Mouse (Mus musculus): ENCODE measurements around the gene St6gal1. TPM values are rescaled to one million over a fixed set of nuclear protein-coding genes. Genes with fewer than 3 reads are reported as not detected.
A peak's percentile ranks its signal among the peaks of the same experiment; 100 is the strongest.

Gene St6gal1
- polyA plus RNA-seq, 1 experiment from 2014 or later = 7.7 TPM

DNA sequence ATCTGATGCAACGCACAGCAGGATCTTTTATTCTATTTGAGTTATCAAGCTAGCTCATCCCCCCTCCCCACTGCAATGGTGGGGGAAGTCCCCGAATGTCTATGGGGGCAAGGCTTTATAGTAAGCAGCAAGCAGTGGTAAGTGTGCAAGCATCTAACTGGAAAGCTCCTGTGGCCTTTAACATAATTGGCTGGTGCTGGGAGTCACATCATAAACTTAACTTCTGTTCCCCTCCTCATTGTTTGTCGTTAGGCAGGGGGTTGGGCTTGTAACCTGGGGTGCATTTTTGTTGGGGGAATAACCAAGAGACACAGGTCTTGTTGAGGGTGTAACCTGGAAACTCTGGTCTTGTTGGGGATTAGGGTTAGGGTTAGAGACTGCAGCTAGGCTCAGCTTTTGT, 3.9 kb downstream of the St6gal1 start:
- Histone ChIP-seq H3K27ac (replicated peaks) (no peak overlapping the region), H3K27me3 (ENCODE audit: control insufficient read depth, insufficient read depth, low read length) (no peaks in the 10 kb centered on the region), H3K36me3 (ENCODE audit: control insufficient read depth, insufficient read depth, low read length) (no peaks in the 10 kb centered on the region), H3K9me3 (ENCODE audit: control insufficient read depth, low read length) (no peaks in the 10 kb centered on the region), H3K4me1 (replicated peaks; ENCODE audit: control insufficient read depth, insufficient read depth) (no peaks in the 10 kb centered on the region), H3K9ac (ENCODE audit: low read length) (no peak overlapping the region), H3K4me3 (ENCODE audit: low read depth, low read length) (no peak overlapping the region), H3K4me2 (replicated peaks; ENCODE audit: low read depth) (no peak overlapping the region)
- DNase-seq (ENCODE audit: low spot score) (no peak), ATAC-seq (ENCODE audit: low FRiP score, low TSS enrichment) (no peak)
- 54% methylated on average over 3 of the region's 3 CpGs for WGBS
- TF ChIP-seq EP300 (optimal IDR thresholded peaks at IDR 0.05) (no peak), CTCF (IDR thresholded peaks at IDR 0.05; ENCODE audit: low read depth) (no peak)

DNA sequence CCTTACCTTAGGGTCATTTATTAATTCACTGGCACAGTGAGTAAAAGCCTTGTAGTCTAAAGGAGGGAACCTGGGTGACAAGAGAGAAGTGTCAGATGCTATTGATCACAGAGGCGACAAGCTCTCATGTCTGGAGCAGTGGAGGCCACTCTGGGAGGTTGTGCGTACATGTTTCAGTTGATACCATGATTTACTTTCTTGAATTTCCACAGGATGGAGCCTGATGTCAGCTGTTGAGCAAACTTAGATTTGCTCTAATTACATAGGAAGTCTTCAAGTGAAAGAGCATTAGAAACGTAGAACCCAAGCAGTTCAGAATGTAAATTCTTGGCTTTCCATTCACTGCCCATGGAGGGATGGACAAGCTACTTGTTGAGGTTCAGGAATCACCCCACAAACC, 5.4 kb downstream of the St6gal1 start:
- TF ChIP-seq EP300 (optimal IDR thresholded peaks at IDR 0.05) (no peak), CTCF (IDR thresholded peaks at IDR 0.05; ENCODE audit: low read depth) (peak; percentile 28; the same call in 1 of the 2 replicates)
- no peaks in the 10 kb centered on the region for H3K36me3 ChIP-seq (ENCODE audit: control insufficient read depth, insufficient read depth, low read length)
- H3K27ac ChIP-seq (replicated peaks) = no peak overlapping the region
- no peak for ATAC-seq (ENCODE audit: low FRiP score, low TSS enrichment)
- no peak overlapping the region for H3K4me2 ChIP-seq (replicated peaks; ENCODE audit: low read depth)
- no peak overlapping the region for H3K4me3 ChIP-seq (ENCODE audit: low read depth, low read length)
- 69% methylated on average over 3 of the region's 3 CpGs for WGBS
- H3K4me1 ChIP-seq (replicated peaks; ENCODE audit: control insufficient read depth, insufficient read depth) = no peaks in the 10 kb centered on the region
- DNase-seq (ENCODE audit: low spot score) = no peak
- no peak overlapping the region for H3K9ac ChIP-seq (ENCODE audit: low read length)
- no peaks in the 10 kb centered on the region for H3K9me3 ChIP-seq (ENCODE audit: control insufficient read depth, low read length)
- H3K27me3 ChIP-seq (ENCODE audit: control insufficient read depth, insufficient read depth, low read length) = no peaks in the 10 kb centered on the region

DNA sequence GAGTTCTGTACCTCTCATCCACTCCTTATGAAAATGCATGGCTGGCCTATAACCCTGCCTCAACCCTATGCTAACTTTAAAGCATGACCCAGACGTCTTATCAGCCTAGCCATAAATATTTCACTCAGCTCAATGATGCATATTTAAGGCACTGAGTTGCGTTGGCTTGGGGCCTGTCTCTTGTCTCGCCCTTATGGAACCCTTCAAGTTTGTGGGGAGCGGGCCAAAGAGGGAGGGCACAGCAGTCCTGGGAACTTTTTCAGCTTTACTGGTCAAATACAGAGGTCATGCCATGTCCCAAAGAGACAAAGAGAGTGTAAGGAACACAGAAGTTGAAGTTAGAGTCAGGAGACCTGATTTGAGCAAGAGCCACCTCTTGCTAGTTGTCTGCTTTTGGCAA, 6.6 kb downstream of the St6gal1 start:
- no peaks in the 10 kb centered on the region for H3K27me3 ChIP-seq (ENCODE audit: control insufficient read depth, insufficient read depth, low read length)
- 49% methylated on average over 4 of the region's 4 CpGs for WGBS
- no peak overlapping the region for H3K27ac ChIP-seq (replicated peaks)
- no peak for TF ChIP-seq EP300 (optimal IDR thresholded peaks at IDR 0.05)
- no peak for TF ChIP-seq CTCF (IDR thresholded peaks at IDR 0.05; ENCODE audit: low read depth)
- no peaks in the 10 kb centered on the region for H3K9me3 ChIP-seq (ENCODE audit: control insufficient read depth, low read length)
- no peak overlapping the region for H3K4me2 ChIP-seq (replicated peaks; ENCODE audit: low read depth)
- no peaks in the 10 kb centered on the region for H3K36me3 ChIP-seq (ENCODE audit: control insufficient read depth, insufficient read depth, low read length)
- H3K4me1 ChIP-seq (replicated peaks; ENCODE audit: control insufficient read depth, insufficient read depth) = no peaks in the 10 kb centered on the region
- H3K9ac ChIP-seq (ENCODE audit: low read length) = no peak overlapping the region
- ATAC-seq (ENCODE audit: low FRiP score, low TSS enrichment) (0 out of 2 replicates have a peak, but pooled peaks have one; percentile 18), DNase-seq (ENCODE audit: low spot score) (no peak)
- H3K4me3 ChIP-seq (ENCODE audit: low read depth, low read length) = no peak overlapping the region

- no peak overlapping the region for H3K9ac ChIP-seq (ENCODE audit: low read length)
- no peaks in the 10 kb centered on the region for H3K27me3 ChIP-seq (ENCODE audit: control insufficient read depth, insufficient read depth, low read length)
- no peaks in the 10 kb centered on the region for H3K9me3 ChIP-seq (ENCODE audit: control insufficient read depth, low read length)
- peak; percentile 40; the same call in 1 of the 2 replicates for ATAC-seq (ENCODE audit: low FRiP score, low TSS enrichment)
- no peak overlapping the region for H3K27ac ChIP-seq (replicated peaks)
- H3K4me2 ChIP-seq (replicated peaks; ENCODE audit: low read depth) = no peak overlapping the region
- H3K4me1 ChIP-seq (replicated peaks; ENCODE audit: control insufficient read depth, insufficient read depth) = no peaks in the 10 kb centered on the region
- DNase-seq (ENCODE audit: low spot score) = no peak
- no peaks in the 10 kb centered on the region for H3K36me3 ChIP-seq (ENCODE audit: control insufficient read depth, insufficient read depth, low read length)
- no peak overlapping the region for H3K4me3 ChIP-seq (ENCODE audit: low read depth, low read length)
- no peak for TF ChIP-seq CTCF (IDR thresholded peaks at IDR 0.05; ENCODE audit: low read depth)
- no peak for TF ChIP-seq EP300 (optimal IDR thresholded peaks at IDR 0.05)
- WGBS = 21% methylated on average over 7 of the region's 7 CpGs
These were observed 8.2 kb downstream of the St6gal1 start for GRCm38 (mm10) chr16:23232691-23233090.

DNA sequence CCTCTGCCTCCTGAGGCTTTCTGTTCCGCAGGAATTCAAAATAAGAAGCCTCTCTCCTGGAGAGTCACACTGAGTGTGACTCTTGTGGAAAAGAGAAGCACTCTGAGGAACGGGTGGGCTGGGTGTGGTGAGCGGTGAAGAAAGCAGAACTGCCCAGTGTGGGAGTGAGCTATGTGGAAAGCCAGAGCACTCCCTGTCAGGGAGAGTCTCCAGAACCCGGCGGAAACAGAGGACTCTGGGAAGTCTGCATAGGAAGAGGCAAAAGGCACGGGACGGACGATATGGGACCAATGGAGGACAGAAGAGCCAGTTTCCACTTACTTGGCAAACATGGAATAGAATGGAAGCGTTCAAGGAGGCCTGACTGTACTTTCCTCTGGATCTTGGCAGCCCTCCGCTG, 9.0 kb downstream of the St6gal1 start:
- peak; percentile 47; the same call in 1 of the 2 replicates for ATAC-seq (ENCODE audit: low FRiP score, low TSS enrichment)
- H3K4me1 ChIP-seq (replicated peaks; ENCODE audit: control insufficient read depth, insufficient read depth) = no peaks in the 10 kb centered on the region

DNA sequence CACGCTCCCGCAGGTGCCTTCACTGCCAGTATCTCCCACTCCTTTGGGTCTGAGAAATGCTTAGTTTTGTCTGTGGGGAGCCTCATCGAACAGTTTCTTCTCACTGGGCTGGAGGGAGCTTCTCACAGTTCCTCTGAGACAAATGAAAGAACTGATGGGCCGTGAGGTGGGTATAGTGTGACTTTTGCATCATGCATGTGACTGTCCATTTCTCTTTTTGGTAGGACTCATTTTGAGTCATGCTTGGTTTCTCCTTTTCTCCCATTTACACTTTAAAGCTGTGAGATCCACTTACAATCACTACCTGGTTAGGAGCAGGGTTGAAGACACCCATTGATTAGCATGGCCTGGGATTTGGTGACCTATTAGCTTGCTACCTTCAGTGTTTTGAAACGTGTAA, 10.0 kb downstream of the St6gal1 start:
- 76% methylated on average over 5 of the region's 5 CpGs for WGBS
- no peaks in the 10 kb centered on the region for H3K9me3 ChIP-seq (ENCODE audit: control insufficient read depth, low read length)
- TF ChIP-seq EP300 (optimal IDR thresholded peaks at IDR 0.05) (no peak), CTCF (IDR thresholded peaks at IDR 0.05; ENCODE audit: low read depth) (no peak)
- DNase-seq (ENCODE audit: low spot score) (no peak), ATAC-seq (ENCODE audit: low FRiP score, low TSS enrichment) (no peak)
- H3K4me3 ChIP-seq (ENCODE audit: low read depth, low read length) = no peak overlapping the region
- H3K27ac ChIP-seq (replicated peaks) = no peak overlapping the region
- no peaks in the 10 kb centered on the region for H3K27me3 ChIP-seq (ENCODE audit: control insufficient read depth, insufficient read depth, low read length)
- H3K4me2 ChIP-seq (replicated peaks; ENCODE audit: low read depth) = no peak overlapping the region
- H3K9ac ChIP-seq (ENCODE audit: low read length) = no peak overlapping the region
- H3K4me1 ChIP-seq (replicated peaks; ENCODE audit: control insufficient read depth, insufficient read depth) = peaks cover under 1% of the 10 kb centered on the region; the same call in 1 of the 2 replicates
- H3K36me3 ChIP-seq (ENCODE audit: control insufficient read depth, insufficient read depth, low read length) = no peaks in the 10 kb centered on the region

More for the DNA sequence above, 9.0 kb downstream of the St6gal1 start:
- TF ChIP-seq CTCF (IDR thresholded peaks at IDR 0.05; ENCODE audit: low read depth) (no peak), EP300 (optimal IDR thresholded peaks at IDR 0.05) (no peak)
- no peak overlapping the region for H3K4me2 ChIP-seq (replicated peaks; ENCODE audit: low read depth)
- H3K9me3 ChIP-seq (ENCODE audit: control insufficient read depth, low read length) = no peaks in the 10 kb centered on the region
- peak overlapping the region; percentile 58 for H3K27ac ChIP-seq (replicated peaks)
- DNase-seq (ENCODE audit: low spot score) = no peak
- H3K36me3 ChIP-seq (ENCODE audit: control insufficient read depth, insufficient read depth, low read length) = no peaks in the 10 kb centered on the region
- no peaks in the 10 kb centered on the region for H3K27me3 ChIP-seq (ENCODE audit: control insufficient read depth, insufficient read depth, low read length)
- no peak overlapping the region for H3K9ac ChIP-seq (ENCODE audit: low read length)
- WGBS = 51% methylated on average over 10 of the region's 10 CpGs
- H3K4me3 ChIP-seq (ENCODE audit: low read depth, low read length) = no peak overlapping the region

Data from stomach, postnatal 0 days (tissue).